Mouse (Mus musculus): ENCODE measurements at regions not wholly inside any gene's neighbourhood (a gene's known extent, or its start where the extent isn't known, plus 50 kb on each side); places are given as distances from the start of the nearest gene placed in this dataset.

- no peak for DNase-seq (ENCODE audit: low spot score)
Observed at GRCm38 (mm10) chr3:119976363-119976762, 192.1 kb upstream of the Ptbp2 start.

GRCm38 (mm10) chr3:119958799-119959467, 174.7 kb upstream of the Ptbp2 start:
- no peak for DNase-seq (ENCODE audit: low spot score)

GRCm38 (mm10) chr3:119957529-119957928, 173.3 kb upstream of the Ptbp2 start:
- DNase-seq (ENCODE audit: low spot score): no peak

- DNase-seq (ENCODE audit: low spot score): no peak
Observed at GRCm38 (mm10) chr3:119955745-119956615, 171.7 kb upstream of the Ptbp2 start.

- DNase-seq (ENCODE audit: low spot score): no peak
Observed at GRCm38 (mm10) chr3:119950721-119951120, 166.5 kb upstream of the Ptbp2 start.

GRCm38 (mm10) chr3:119950070-119950469, 165.8 kb upstream of the Ptbp2 start:
- no peak for DNase-seq (ENCODE audit: low spot score)

- no peak for DNase-seq (ENCODE audit: low spot score)
Observed at GRCm38 (mm10) chr3:119949620-119950019, 165.4 kb upstream of the Ptbp2 start.

GRCm38 (mm10) chr3:119949041-119949470, 164.8 kb upstream of the Ptbp2 start:
- DNase-seq (ENCODE audit: low spot score): peak; percentile 16

GRCm38 (mm10) chr3:119947126-119947525, 162.9 kb upstream of the Ptbp2 start:
- no peak for DNase-seq (ENCODE audit: low spot score)

GRCm38 (mm10) chr3:119944115-119944514, 159.8 kb upstream of the Ptbp2 start:
- DNase-seq (ENCODE audit: low spot score): no peak

GRCm38 (mm10) chr3:119939091-119939490, 154.8 kb upstream of the Ptbp2 start:
- DNase-seq (ENCODE audit: low spot score): no peak

GRCm38 (mm10) chr3:119938425-119938824, 154.2 kb upstream of the Ptbp2 start:
- DNase-seq (ENCODE audit: low spot score): no peak

GRCm38 (mm10) chr3:119936526-119936925, 152.3 kb upstream of the Ptbp2 start:
- no peak for DNase-seq (ENCODE audit: low spot score)

GRCm38 (mm10) chr3:119933049-119933511, 148.8 kb upstream of the Ptbp2 start:
- no peak for DNase-seq (ENCODE audit: low spot score)

GRCm38 (mm10) chr3:119928281-119928680, 144.0 kb upstream of the Ptbp2 start:
- DNase-seq (ENCODE audit: low spot score): no peak

- DNase-seq (ENCODE audit: low spot score): no peak
Observed at GRCm38 (mm10) chr3:119919501-119920141, 135.4 kb upstream of the Ptbp2 start.

- no peak for DNase-seq (ENCODE audit: low spot score)
Observed at GRCm38 (mm10) chr3:119915984-119916865, 132.0 kb upstream of the Ptbp2 start.

GRCm38 (mm10) chr3:119911532-119911931, 127.3 kb upstream of the Ptbp2 start:
- DNase-seq (ENCODE audit: low spot score): no peak

GRCm38 (mm10) chr3:119904244-119904643, 120.0 kb upstream of the Ptbp2 start:
- DNase-seq (ENCODE audit: low spot score): no peak

GRCm38 (mm10) chr3:119895141-119895540, 110.9 kb upstream of the Ptbp2 start:
- DNase-seq (ENCODE audit: low spot score): no peak

- DNase-seq (ENCODE audit: low spot score): no peak
Observed at GRCm38 (mm10) chr3:119894035-119894434, 109.8 kb upstream of the Ptbp2 start.
